Mouse (Mus musculus): ENCODE results near the gene Abca12.

The Abca12 gene

GRCm38 (mm10) chr1:71338548-71339340, 76.0 kb downstream of the Abca12 start:
- DNase-seq (ENCODE audit: inconsistent ontology term): no peak

- DNase-seq (ENCODE audit: inconsistent ontology term): no peak
Measured at GRCm38 (mm10) chr1:71330349-71330748, 84.4 kb downstream of the Abca12 start.

- DNase-seq (ENCODE audit: inconsistent ontology term): no peak
Measured at GRCm38 (mm10) chr1:71312171-71312570, 102.5 kb downstream of the Abca12 start.

- no peak for DNase-seq (ENCODE audit: inconsistent ontology term)
Measured at GRCm38 (mm10) chr1:71310614-71311013, 104.1 kb downstream of the Abca12 start.

- DNase-seq (ENCODE audit: inconsistent ontology term): no peak
Measured at GRCm38 (mm10) chr1:71307362-71307761, 107.3 kb downstream of the Abca12 start.

DNA sequence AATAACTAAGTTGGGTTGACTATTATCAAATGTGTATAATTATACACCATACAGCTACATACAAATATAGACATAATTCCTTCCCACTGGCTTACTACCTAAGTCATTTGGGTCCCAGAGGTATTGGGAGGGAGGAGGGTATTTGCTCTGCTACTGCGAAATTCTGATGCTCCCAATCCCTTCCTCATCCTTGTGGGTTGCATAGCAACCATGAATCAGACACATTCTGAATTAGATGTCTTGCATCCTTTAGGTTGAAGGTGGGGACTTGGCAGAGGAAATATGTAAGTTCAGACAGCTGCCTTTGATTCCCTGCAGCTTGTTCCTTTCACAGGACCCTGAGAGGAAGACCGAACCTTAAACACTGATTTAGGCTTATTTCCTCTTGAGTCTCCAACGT, 108.5 kb downstream of the Abca12 start:
- no peak for DNase-seq (ENCODE audit: inconsistent ontology term)

DNA sequence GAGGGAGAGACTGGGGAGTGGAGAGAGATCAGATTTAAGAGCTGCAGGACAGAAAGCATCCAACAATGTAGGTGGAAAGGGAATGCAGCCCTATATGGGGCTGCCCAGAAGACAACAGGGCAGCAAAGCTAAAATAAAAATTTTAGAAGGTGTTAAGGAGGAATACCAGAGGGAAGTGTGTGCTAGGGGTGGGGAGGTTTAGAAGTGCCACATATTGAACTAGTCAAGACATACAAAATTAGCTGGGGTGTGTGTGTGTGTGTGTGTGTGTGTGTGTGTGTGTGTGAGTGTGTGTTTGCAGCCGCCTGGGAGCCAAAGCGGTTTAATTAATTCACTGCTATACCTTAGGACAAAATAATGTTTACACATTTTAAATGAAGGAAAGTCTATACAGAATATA, 110.1 kb downstream of the Abca12 start:
- no peak for DNase-seq (ENCODE audit: inconsistent ontology term)

DNA sequence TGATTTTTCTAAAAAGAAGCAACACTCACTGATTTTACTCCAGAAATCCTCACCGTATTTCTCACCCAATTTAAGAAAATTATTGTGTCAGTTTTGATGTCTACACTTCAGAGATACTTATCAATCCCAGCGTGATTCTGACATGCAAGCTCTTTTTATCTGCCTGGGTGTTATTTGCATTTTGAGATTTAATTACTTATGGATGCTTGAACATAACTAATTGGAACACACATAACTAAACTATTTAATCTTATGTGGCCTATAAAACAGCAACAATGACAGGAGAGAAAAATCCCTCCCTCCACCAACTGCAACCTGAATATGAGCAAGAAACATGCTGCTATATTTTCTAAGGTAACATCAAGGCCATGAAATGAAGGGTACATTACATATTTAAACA, 117.7 kb downstream of the Abca12 start:
- peak; percentile 67 for DNase-seq (ENCODE audit: inconsistent ontology term)

GRCm38 (mm10) chr1:71296585-71296984, 118.1 kb downstream of the Abca12 start:
- DNase-seq (ENCODE audit: inconsistent ontology term): no peak

GRCm38 (mm10) chr1:71291917-71292316, 122.8 kb downstream of the Abca12 start:
- DNase-seq (ENCODE audit: inconsistent ontology term): peak; percentile 71

GRCm38 (mm10) chr1:71289511-71289910, 125.2 kb downstream of the Abca12 start:
- DNase-seq (ENCODE audit: inconsistent ontology term): peak; percentile 32

DNA sequence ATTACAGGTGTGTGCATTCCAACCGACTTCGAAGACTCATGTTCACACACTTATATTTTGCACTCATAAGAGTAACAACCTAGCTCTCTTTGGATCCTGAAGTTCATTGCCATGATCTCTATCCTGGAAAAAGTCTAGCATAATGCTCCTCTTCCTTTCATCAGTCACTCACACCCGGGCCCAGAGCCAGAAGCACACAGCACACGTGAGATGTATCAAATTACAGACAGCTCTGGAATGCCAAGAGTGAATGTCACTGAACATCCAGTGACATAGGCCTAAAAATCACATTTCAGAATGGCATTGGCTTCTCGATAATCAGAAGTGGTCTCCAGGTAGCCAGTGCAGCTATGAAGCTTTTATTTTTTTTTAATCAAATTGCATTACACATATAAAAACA, 137.8 kb downstream of the Abca12 start:
- DNase-seq (ENCODE audit: inconsistent ontology term): no peak

DNA sequence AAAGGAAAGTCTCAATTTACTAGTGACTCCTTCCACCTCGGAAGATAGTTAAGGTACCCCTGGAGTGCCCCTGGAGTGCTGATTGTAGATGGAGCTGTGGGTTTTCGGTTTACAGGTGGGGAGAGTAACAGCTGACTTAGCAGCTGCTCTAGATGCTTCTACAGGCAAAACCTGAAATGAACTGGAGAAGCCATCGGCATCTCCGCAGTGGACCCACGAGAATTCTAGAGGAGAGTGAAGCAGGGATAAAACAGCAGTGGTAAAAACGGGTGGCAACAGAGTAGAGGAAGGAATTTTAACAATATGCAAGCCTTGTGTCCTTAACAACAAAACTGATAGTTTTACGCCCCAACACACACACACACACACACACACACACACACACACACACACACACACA, 142.2 kb downstream of the Abca12 start:
- DNase-seq (ENCODE audit: inconsistent ontology term): no peak

GRCm38 (mm10) chr1:71272077-71272476, 142.6 kb downstream of the Abca12 start:
- no peak for DNase-seq (ENCODE audit: inconsistent ontology term)

DNA sequence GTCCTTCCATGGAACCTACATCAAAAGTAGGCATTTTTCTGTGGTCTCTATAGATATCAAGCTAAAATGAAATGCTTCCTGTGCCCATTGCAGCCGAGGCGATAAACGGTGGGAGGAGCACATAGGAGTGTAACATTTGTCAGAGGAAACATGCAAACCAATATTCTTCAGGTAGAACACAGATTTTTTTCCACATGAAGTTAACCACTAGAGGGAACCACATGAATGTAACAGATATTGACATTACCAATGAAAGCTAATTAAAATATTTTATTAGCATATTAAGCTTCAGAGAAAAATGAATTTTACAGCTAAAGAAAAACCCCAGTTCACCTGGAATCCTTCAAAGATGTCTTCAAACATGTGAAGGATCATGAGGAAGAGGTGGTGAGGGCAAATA, 144.6 kb downstream of the Abca12 start:
- DNase-seq (ENCODE audit: inconsistent ontology term): no peak

- peak; percentile 76 for DNase-seq (ENCODE audit: inconsistent ontology term)
Measured at GRCm38 (mm10) chr1:71266630-71267029, 148.1 kb downstream of the Abca12 start.

DNA sequence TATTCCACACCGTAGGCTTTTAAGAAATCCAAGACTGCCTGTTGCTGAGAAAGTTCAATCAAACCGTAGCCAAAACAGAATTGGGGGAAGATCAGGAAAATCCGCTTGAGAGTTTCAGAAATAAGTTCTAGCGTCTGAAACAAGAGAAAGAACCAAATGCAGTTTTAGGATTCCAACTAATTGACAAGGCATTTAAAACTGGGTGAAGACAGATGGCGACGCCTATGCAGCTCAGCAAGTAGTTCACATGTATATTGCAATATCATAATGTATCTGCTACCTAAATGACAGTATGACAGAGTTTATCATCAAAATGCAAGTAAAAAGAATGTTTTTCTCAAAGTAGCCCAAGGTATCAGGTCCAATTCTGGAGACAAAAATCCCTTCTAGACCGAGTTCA, 151.2 kb downstream of the Abca12 start:
- no peak for DNase-seq (ENCODE audit: inconsistent ontology term)

DNA sequence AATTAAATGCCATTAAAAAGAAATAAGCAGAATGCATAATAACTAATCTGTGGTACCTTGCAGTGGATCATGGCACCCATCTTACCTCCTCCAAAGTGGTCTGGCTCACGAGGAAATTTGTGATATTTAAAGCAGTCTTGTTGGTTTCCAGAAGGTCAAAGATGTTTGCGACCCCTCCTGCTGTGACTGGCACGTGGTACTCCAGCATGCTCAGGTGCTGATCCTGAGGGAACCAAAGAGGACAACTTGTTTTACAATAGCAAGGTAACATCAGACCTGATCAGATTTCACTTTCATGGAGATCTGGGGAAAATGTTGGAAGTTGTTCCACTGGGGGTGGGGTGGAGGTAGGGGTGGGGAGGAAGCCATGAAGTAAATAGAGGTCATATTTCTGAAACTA, 170.1 kb downstream of the Abca12 start:
- DNase-seq (ENCODE audit: inconsistent ontology term): no peak

- DNase-seq (ENCODE audit: inconsistent ontology term): no peak
Measured at GRCm38 (mm10) chr1:71241396-71241795, 173.3 kb downstream of the Abca12 start.

DNA sequence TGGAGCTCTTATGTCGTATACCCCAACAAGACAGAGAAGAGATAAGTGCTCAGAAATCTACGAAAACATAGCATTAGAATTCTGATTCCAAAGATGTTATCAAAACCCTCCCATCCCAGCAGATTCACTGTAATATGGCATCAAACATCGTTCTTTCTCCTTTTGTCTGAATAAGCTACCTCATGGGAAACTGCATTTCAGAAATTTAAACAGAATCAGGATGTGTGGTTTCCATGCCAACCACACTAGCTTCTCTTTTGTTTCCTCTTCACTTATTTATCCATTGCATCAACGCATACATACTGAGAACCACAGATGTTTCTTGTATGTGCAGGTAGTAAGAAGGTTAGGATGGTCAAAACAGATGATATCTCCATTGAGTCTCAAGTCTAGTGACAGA, 175.1 kb downstream of the Abca12 start:
- DNase-seq (ENCODE audit: inconsistent ontology term): no peak

GRCm38 (mm10) chr1:71235335-71235734, 179.4 kb downstream of the Abca12 start:
- no peak for DNase-seq (ENCODE audit: inconsistent ontology term)

GRCm38 (mm10) chr1:71231211-71231610, 183.5 kb downstream of the Abca12 start:
- no peak for DNase-seq (ENCODE audit: inconsistent ontology term)

- no peak for DNase-seq (ENCODE audit: inconsistent ontology term)
Measured at GRCm38 (mm10) chr1:71203581-71203980, 211.1 kb downstream of the Abca12 start.

GRCm38 (mm10) chr1:71196191-71196590, 218.5 kb downstream of the Abca12 start:
- no peak for DNase-seq (ENCODE audit: inconsistent ontology term)

All from Muller cell, postnatal 12 days (primary cell).